Mouse (Mus musculus) bone marrow macrophage, adult 2 months (primary cell): ENCODE measurements around the gene Nts.

ENCODE experiments used
- CTCF ChIP-seq: IDR thresholded peaks from 2 replicates; pipeline ENCODE4 v1.5.1; 2012; ENCODE audit warnings: low read depth, mild to moderate bottlenecking, low read length, moderate library complexity
- POLR2A ChIP-seq: IDR thresholded peaks from 2 replicates; pipeline ENCODE4 v1.6.1; 2012; ENCODE audit warnings: mild to moderate bottlenecking, low read depth, low read length, borderline replicate concordance

DNA sequence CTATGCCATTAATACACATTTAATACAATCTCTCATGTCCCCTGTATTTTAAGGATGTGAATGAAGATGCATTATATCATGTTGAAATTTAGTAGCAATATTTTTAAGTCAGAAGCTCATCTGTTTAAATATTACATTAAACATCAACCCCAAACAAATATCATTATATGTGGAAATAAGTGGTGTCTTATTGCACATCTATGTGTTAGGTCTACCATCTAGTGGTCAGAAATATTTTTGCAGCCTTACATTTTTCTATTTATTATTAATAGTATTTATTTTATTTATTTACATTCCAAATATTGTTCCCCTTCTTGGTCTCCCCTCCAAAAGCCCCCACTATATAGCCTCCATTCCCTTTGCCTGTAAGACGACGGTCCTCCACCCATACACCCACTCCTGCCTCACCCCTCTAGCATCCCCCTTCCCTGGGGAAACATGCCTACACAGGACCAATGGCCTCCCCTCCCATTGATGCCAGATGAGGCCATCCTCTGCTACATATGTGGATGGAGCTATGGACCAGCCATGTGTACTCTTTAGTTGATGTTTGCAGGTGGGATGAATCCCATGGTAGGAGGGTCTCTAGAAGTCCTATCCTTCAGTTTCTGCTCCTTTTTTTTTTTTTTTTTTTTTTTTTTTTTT, 45.3 kb downstream of the Nts start:
- TF ChIP-seq POLR2A, result no peak
- TF ChIP-seq CTCF, result no peak
